Mouse (Mus musculus) spleen, postnatal 14 days (tissue): ENCODE measurements at regions not wholly inside any gene's neighbourhood (a gene's known extent, or its start where the extent isn't known, plus 50 kb on each side); places are given as distances from the start of the nearest gene placed in this dataset.

Experiments used
- DNase-seq, 2 experiments: peaks; one replicate each; pipeline ENCODE4 v3.0.0; 2021 to 2022; ENCODE audit warnings: low spot score in 2 of 2

- DNase-seq: no peak
Measured at GRCm38 (mm10) chrX:12294941-12295340, 134.8 kb upstream of the Bcor start.

GRCm38 (mm10) chrX:12296264-12297053, 136.3 kb upstream of the Bcor start:
- DNase-seq: peak; percentile 7 to 15

DNA sequence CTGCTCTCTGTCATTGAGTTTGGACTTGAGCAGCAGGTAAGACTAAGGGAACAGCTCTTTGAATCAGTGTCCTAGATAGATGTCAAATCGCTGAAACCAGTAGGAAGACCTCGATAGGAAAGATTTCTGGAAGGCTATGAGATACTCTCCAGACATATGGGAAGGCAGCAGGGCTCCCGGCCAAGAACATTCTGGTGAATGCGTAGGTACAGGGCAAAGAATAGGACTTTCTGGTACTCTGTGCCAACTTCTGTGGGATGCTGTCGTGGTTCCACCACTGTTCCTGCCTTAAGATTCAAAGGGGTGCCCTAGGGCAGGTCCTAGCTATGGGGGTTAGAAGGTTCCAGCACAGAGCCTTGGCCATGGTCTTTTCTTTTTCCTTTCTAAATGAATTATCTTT, 138.5 kb upstream of the Bcor start:
- DNase-seq: no peak

- DNase-seq: no peak
Measured at GRCm38 (mm10) chrX:12299236-12299635, 139.1 kb upstream of the Bcor start.

GRCm38 (mm10) chrX:12304678-12305077, 144.5 kb upstream of the Bcor start:
- DNase-seq: no peak

- DNase-seq: no peak
Measured at GRCm38 (mm10) chrX:12306940-12307339, 146.8 kb upstream of the Bcor start.

DNA sequence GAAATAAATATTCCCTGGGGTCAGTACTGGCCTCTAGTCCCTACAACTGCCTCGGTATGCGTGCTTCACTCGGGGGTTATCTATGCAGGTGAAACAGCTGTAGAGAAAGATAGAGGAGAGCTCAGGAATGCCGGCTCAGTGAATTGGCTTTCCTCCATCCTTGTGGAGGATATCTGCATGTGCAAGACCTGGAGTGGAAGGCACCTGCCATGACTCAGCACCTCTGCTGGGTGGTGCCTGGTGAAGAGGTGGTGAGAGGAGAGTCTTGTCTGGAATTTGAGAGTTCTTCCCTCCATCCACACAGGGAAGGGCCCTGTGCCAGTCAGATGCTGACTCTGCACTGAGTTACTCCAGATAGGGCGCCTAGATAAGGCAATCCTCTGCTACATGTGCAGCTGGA, 152.4 kb upstream of the Bcor start:
- DNase-seq: peak; percentile 33 to 43

DNA sequence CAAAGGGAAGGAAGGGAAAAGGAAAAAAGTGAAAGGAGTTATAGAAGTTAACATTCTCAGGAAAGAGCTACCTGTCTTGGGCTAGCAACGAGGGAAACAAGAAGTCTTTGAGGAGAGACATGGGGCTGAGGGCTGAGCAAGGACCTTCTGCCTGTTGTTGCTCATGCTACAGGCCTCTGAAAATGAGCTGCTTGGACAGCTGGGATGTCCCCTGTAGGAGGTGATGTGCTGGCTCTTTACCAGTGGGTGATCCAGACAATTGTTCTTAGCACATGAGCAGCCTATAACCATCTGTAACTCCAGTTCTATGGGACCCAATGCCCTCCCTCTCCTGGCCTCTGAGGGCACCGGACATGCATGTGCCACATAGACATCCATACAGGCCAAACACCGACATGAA, 155.5 kb upstream of the Bcor start:
- DNase-seq: no peak

- peak in 1 of 2 experiments; percentile 7 for DNase-seq
Measured at GRCm38 (mm10) chrX:12317488-12317887, 157.3 kb upstream of the Bcor start.

GRCm38 (mm10) chrX:12318848-12319651, 158.9 kb upstream of the Bcor start:
- DNase-seq: no peak

DNA sequence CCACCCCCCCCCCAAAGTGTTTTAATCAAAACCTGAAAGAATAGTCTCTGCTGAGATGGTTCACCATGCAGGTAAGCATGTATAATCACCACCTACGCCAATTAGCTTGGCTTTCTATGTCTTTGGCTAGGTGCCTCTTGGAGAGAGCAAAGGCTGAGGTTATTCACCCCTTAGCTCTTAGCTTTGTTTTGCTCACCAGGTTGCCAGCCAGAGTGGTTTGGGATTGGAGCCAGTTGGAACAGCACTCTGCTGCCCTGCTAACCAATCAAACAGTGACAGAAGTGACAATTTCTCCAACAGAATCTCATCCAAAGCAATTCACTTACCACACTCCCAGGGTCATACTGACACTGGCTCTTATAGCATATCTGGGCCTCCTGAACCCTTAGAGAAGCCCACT, 162.3 kb upstream of the Bcor start:
- no peak for DNase-seq

DNA sequence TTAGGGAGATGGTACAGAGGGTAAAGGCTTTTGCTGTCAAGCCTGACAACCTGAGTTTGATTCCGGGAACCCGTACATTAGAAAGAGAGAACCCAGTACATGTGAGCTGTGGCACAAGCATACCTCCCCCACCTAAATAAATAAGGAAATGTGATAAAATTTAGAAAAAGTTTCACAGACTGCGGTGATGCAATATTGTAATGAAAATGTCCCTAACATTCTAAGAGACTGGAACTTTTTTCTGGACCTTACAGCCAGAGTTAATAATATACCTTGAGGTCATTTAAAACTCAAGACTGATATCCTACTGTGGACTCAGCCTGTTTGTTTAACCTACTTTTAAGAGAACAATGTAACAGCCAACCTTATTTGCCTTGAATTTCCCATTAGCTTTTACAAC, 163.1 kb upstream of the Bcor start:
- DNase-seq: no peak

DNA sequence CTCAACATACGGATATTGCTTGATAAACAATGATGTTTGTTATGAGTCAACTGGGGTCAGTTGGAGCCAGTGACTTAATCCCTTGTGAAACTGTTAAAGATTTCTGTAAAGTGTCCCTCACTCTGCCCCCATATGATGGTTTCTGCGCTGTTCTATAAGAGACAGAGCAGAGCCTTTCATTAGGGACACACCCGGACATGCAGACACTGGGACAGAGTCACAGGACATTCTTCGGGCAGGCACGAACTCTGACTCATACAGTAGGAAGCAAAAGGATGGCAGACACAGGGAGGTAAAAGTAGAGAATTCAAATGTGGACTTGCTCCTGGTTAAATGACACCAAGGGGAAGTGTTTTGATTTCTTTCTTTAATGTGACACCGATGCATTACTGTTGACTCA, 163.7 kb upstream of the Bcor start:
- no peak for DNase-seq

- no peak for DNase-seq
Measured at GRCm38 (mm10) chrX:12327464-12327863, 167.3 kb upstream of the Bcor start.

- DNase-seq: no peak
Measured at GRCm38 (mm10) chrX:12340561-12340960, 180.4 kb upstream of the Bcor start.

DNA sequence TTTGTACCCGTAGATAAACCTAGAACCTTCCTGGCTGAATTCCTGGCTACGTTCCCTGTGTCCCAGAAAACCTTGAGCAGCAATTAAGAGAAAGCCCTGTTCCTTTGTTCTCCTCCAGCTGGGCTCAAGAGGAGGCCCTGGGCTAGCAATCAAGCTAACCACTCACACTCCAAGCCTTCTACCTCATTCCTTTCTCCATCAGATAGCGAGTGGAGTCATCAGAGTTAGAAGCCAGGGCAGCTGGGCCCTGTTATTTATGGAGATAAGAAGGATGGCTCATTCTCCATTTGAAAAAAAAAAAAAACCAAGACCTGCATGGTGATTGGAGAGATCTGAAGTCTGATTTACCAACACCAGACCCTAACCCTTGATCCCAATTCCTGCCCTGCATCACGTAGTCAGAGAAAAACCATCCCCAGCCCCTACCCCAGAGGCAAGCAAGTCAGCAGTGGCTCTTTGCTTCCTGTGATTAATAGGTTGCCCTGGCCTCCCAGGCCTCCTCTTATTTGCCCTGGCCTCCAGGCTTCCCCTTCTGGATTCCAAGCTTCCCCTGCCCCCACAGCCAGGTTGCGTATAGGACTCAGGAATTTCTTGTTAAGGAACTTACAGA, 181.3 kb upstream of the Bcor start:
- no peak for DNase-seq

DNA sequence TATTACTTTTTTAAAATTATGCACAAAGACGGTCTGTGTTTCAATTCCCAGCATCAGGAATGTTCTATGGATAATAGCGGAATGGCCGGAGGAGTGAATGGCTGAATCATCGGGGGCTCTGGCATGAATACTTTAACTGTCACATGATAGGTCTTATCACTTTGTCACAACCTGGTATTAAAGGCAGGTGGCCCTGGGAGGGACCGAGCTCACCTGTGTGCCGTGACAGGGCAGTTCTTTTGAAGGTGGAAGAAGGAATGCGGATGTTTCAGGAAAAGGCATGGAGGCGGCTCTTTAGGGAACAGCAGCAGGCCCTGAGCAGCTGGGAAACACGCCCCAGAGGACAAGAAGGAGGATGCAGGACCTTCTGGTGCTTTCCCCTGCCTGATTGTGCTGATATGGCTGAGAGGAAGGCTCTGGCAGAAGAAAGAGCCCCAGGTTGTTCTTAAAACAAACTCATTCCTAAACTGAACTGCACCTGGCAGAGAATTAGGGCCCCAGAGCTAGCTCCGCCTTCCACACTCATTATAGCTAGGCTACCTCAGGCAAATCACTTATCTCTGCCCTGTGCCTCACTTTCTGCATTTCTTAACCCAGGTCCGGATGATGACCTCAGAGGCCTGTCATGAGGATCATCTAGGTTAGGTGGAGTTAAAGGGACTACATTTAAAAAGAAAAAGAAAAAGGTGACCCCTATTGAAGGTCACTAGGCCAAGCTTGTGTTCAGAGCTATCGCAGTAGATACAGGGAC, 184.8 kb upstream of the Bcor start:
- no peak for DNase-seq

GRCm38 (mm10) chrX:12346856-12347255, 186.7 kb upstream of the Bcor start:
- DNase-seq: no peak

DNA sequence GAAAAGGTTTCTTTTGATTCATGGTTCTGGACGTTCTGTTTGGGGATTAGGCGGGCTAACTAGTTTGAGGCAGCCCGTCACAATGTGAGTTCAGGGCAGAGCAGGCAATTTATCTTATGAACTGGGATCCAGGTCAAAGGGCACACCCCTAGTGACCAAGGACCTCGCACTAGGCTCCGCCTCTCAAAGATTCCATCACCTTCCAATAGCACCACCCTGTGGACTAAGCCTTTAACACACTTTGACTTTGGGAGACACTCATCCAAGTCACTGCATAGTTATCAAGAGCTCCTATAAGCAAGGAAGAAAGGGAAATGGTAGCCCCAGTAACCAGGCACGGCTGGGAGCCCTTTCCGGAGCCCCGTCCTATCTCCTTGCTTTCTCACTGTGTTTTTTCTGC, 188.0 kb upstream of the Bcor start:
- DNase-seq: peak in 1 of 2 experiments; percentile 21

DNA sequence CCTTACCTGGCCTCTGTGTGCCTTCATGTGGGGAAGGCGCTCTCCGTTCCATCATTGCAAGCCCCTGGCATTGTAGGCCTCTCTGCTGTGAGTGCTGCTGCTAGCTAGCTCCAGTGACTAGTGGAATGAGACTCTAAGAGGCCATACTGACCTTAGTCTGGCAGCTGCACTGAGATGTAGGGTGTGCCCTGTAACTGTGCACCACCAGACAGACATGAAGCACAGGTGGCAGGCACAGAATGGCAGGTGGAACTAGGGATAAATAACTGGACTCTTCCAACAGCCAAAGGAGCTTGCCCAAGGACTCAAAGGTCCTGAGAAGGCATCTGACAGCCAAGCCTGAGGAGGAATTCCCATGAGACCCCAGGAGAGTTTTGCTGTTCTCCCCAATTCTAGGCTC, 194.7 kb upstream of the Bcor start:
- DNase-seq: no peak

DNA sequence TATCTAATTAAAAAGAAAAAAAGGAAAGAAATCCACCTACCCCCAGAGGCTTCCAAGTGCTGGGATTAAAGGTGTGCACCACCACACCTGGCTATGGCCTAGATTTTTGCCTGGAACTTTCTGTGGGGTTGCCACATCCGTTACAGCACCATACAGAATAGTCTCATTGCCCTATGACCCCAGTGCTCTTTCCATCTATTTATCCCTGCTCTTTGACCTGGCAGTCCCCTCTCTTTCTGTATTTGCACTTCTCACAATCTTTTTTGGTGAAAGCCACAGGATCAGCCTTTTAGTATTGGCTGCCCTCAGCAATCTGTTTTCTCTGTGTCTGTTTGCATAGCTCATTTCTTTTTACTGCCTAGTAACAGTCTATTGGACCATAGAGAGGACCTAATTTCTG, 197.9 kb upstream of the Bcor start:
- no peak for DNase-seq
